Mouse (Mus musculus) MEL (cell line): ENCODE measurements around the gene Gdi2.

Experiments
- CHD2 ChIP-seq: IDR thresholded peaks from 2 replicates; pipeline ENCODE4 v1.6.1; 2011; ENCODE audit warnings: low read length, improper control_type of control experiment
- CTCF ChIP-seq, 3 experiments: IDR thresholded peaks in 2 of 3; conservative IDR thresholded peaks in 1 of 3; 2 replicates each; pipeline ENCODE4 v1.5.1; 2011 to 2012; ENCODE audit warnings: low read length in 3 of 3, low read depth in 2 of 3, mild to moderate bottlenecking in 2 of 3, improper control_type of control experiment in 1 of 3, inconsistent platforms in 1 of 3, mixed read lengths in 1 of 3, moderate library complexity in 1 of 3; ENCODE audit not compliant: control insufficient read depth in 1 of 3, insufficient read depth in 1 of 3, poor library complexity in 1 of 3, severe bottlenecking in 1 of 3
- E2F4 ChIP-seq: IDR thresholded peaks from 2 replicates; pipeline ENCODE4 v1.6.1; 2011; ENCODE audit warnings: low read depth, low read length, improper control_type of control experiment, borderline replicate concordance
- ETS1 ChIP-seq: IDR thresholded peaks from 2 replicates; pipeline ENCODE4 v1.6.1; 2012; ENCODE audit warnings: low read depth, mild to moderate bottlenecking, inconsistent platforms, low read length, improper control_type of control experiment, moderate library complexity
- MAX ChIP-seq: IDR thresholded peaks from 2 replicates; pipeline ENCODE4 v1.6.1; 2011; ENCODE audit warnings: low read length, improper control_type of control experiment
- MXI1 ChIP-seq: IDR thresholded peaks from 2 replicates; pipeline ENCODE4 v1.6.1; 2011; ENCODE audit warnings: mild to moderate bottlenecking, low read depth, low read length, improper control_type of control experiment
- NRF1 ChIP-seq: IDR thresholded peaks from 2 replicates; pipeline ENCODE4 v1.6.1; 2014; ENCODE audit warnings: low read depth, mild to moderate bottlenecking, inconsistent platforms, low read length, improper control_type of control experiment, moderate library complexity; ENCODE audit not compliant: poor library complexity, insufficient read depth, severe bottlenecking
- POLR2A ChIP-seq, 2 experiments: IDR thresholded peaks; 2 replicates each; pipeline ENCODE4 v1.6.1; 2011 to 2012; ENCODE audit warnings: low read length in 2 of 2, mild to moderate bottlenecking in 2 of 2, control low read depth in 1 of 2, improper control_type of control experiment in 1 of 2, low read depth in 1 of 2, moderate library complexity in 1 of 2; ENCODE audit not compliant: control insufficient read depth in 1 of 2, insufficient read depth in 1 of 2, poor library complexity in 1 of 2
- USF2 ChIP-seq, 2 experiments: IDR thresholded peaks; 2 replicates each; pipeline ENCODE4 v1.6.1; 2011 to 2012; ENCODE audit warnings: improper control_type of control experiment in 2 of 2, low read length in 2 of 2, borderline replicate concordance in 1 of 2, inconsistent platforms in 1 of 2, low read depth in 1 of 2, mild to moderate bottlenecking in 1 of 2; ENCODE audit not compliant: insufficient read depth in 1 of 2
- ZC3H11A ChIP-seq: IDR thresholded peaks from 2 replicates; pipeline ENCODE4 v1.6.1; 2012; ENCODE audit warnings: low read depth, mild to moderate bottlenecking, inconsistent platforms, low read length, improper control_type of control experiment

- no peak for TF ChIP-seq MXI1
- TF ChIP-seq MAX: no peak
- TF ChIP-seq ZC3H11A: no peak
- TF ChIP-seq CTCF (IDR thresholded peaks at IDR 0.05 in 2 of 3, conservative IDR thresholded peaks at IDR 0.05 in 1 of 3; ENCODE audit: control insufficient read depth in 1 of 3, insufficient read depth in 1 of 3, low read depth in 2 of 3, low read length in 3 of 3, poor library complexity in 1 of 3, severe bottlenecking in 1 of 3): no peak
- TF ChIP-seq ETS1: peak; percentile 84
- no peak for TF ChIP-seq CHD2
- TF ChIP-seq POLR2A (IDR thresholded peaks at IDR 0.05; ENCODE audit: control insufficient read depth in 1 of 2, insufficient read depth in 1 of 2, low read depth in 1 of 2, low read length in 2 of 2, poor library complexity in 1 of 2): no peak
- no peak for TF ChIP-seq E2F4
- TF ChIP-seq USF2 (IDR thresholded peaks at IDR 0.05; ENCODE audit: borderline replicate concordance in 1 of 2, insufficient read depth in 1 of 2, low read depth in 1 of 2, low read length in 2 of 2): no peak
- TF ChIP-seq NRF1: no peak
These were observed 7.4 kb upstream of the Gdi2 start for GRCm38 (mm10) chr13:3530451-3530850.
